Mouse (Mus musculus): ENCODE measurements around the gene Stkld1. TPM values are rescaled to one million over a fixed set of nuclear protein-coding genes. Genes with fewer than 3 reads are reported as not detected.

Stkld1 gene
- total RNA-seq, 4 experiments from 2014 or later = not detected

- peak; percentile 63 to 66 for DNase-seq (ENCODE audit: low spot score in 2 of 2)
These were observed 17.7 kb upstream of the Stkld1 start, which contains the start of the genes Surf2 and Surf1 for GRCm38 (mm10) chr2:26915927-26916728. TSS of gene Surf2 (plus strand) at chr2:26916367. TSS of gene Surf1 (minus strand) at chr2:26916530.

- no peak for DNase-seq (ENCODE audit: low spot score in 2 of 2)
These were observed 17.1 kb upstream of the Stkld1 start for GRCm38 (mm10) chr2:26916738-26917137.

GRCm38 (mm10) chr2:26919684-26920083, 14.2 kb upstream of the Stkld1 start:
- DNase-seq (ENCODE audit: low spot score in 2 of 2) = no peak

- DNase-seq (ENCODE audit: low spot score in 2 of 2) = no peak
These were observed 13.5 kb upstream of the Stkld1 start for GRCm38 (mm10) chr2:26920190-26920855.

- no peak for DNase-seq (ENCODE audit: low spot score in 2 of 2)
These were observed 12.1 kb upstream of the Stkld1 start for GRCm38 (mm10) chr2:26921784-26922183.

GRCm38 (mm10) chr2:26927745-26928476, 5.9 kb upstream of the Stkld1 start:
- no peak for DNase-seq (ENCODE audit: low spot score in 2 of 2)

GRCm38 (mm10) chr2:26930390-26930789, 3.5 kb upstream of the Stkld1 start:
- DNase-seq (ENCODE audit: low spot score in 2 of 2) = peak; percentile 29 to 39

- DNase-seq (ENCODE audit: low spot score in 2 of 2) = peak; percentile 10 to 21
These were observed 1.2 kb upstream of the Stkld1 start for GRCm38 (mm10) chr2:26932473-26933303.

GRCm38 (mm10) chr2:26935286-26935685, 1.4 kb downstream of the Stkld1 start:
- DNase-seq (ENCODE audit: low spot score in 2 of 2) = no peak

- no peak for DNase-seq (ENCODE audit: low spot score in 2 of 2)
These were observed 2.6 kb downstream of the Stkld1 start for GRCm38 (mm10) chr2:26936425-26936824.

GRCm38 (mm10) chr2:26941539-26941938, 7.7 kb downstream of the Stkld1 start:
- DNase-seq (ENCODE audit: low spot score in 2 of 2) = no peak

- DNase-seq (ENCODE audit: low spot score in 2 of 2) = no peak
These were observed 9.4 kb downstream of the Stkld1 start for GRCm38 (mm10) chr2:26943253-26943652.

- no peak for DNase-seq (ENCODE audit: low spot score in 2 of 2)
These were observed 16.6 kb downstream of the Stkld1 start for GRCm38 (mm10) chr2:26950411-26950810.

GRCm38 (mm10) chr2:26951346-26951905, 17.6 kb downstream of the Stkld1 start:
- no peak for DNase-seq (ENCODE audit: low spot score in 2 of 2)

GRCm38 (mm10) chr2:26952193-26952592, 18.3 kb downstream of the Stkld1 start:
- no peak for DNase-seq (ENCODE audit: low spot score in 2 of 2)

- DNase-seq (ENCODE audit: low spot score in 2 of 2) = no peak
These were observed 19.0 kb downstream of the Stkld1 start for GRCm38 (mm10) chr2:26952866-26953265.

- no peak for DNase-seq (ENCODE audit: low spot score in 2 of 2)
These were observed 21.0 kb downstream of the Stkld1 start for GRCm38 (mm10) chr2:26954735-26955395.

- DNase-seq (ENCODE audit: low spot score in 2 of 2) = no peak
These were observed 23.1 kb downstream of the Stkld1 start for GRCm38 (mm10) chr2:26956811-26957487.

GRCm38 (mm10) chr2:26957488-26957859, 23.6 kb downstream of the Stkld1 start:
- no peak for DNase-seq (ENCODE audit: low spot score in 2 of 2)

- DNase-seq (ENCODE audit: low spot score in 2 of 2) = no peak
These were observed 26.9 kb downstream of the Stkld1 start for GRCm38 (mm10) chr2:26960756-26961155.

Measured in gastrocnemius, adult 8-10 months (tissue).